Mouse (Mus musculus) stomach, embryonic 16.5 days (tissue): ENCODE results near the gene Agtrap. TPM values are rescaled to one million over a fixed set of nuclear protein-coding genes. Genes with fewer than 3 reads are reported as not detected.
"Not testable (repeated sequence)": the region's sequence is repeated elsewhere in the genome, so short reads cannot be mapped to it uniquely, and the experiment has no call there.

Experiments used
- ATAC-seq: fragments of 200-750 bp; cut with Nextera tagmentation; 2 replicates; pipeline ENCODE4 v1.8.0; 2017; ENCODE audit warnings: moderate number of reproducible peaks, moderate TSS enrichment; ENCODE audit not compliant: insufficient read depth, low FRiP score
- H3K27ac ChIP-seq: fragments of 300-500 bp; sonication (generic); 2 replicates; pipeline ENCODE4 v1.5.1; 2014; ENCODE audit warnings: low read length
- H3K27me3 ChIP-seq: fragments of 300-500 bp; sonication (generic); 2 replicates; pipeline ENCODE4 v1.6.1; 2014; ENCODE audit warnings: low read length, control low read depth, mixed read lengths; ENCODE audit not compliant: control insufficient read depth, insufficient read depth
- H3K36me3 ChIP-seq: fragments of 300-500 bp; sonication (generic); 2 replicates; pipeline ENCODE4 v1.6.1; 2014; ENCODE audit warnings: low read length; ENCODE audit not compliant: control insufficient read depth, insufficient read depth
- H3K4me1 ChIP-seq: fragments of 300-500 bp; sonication (generic); 2 replicates; pipeline ENCODE4 v1.6.1; 2014; ENCODE audit warnings: low read length, control low read depth, mixed read lengths; ENCODE audit not compliant: control insufficient read depth, insufficient read depth
- H3K4me2 ChIP-seq: fragments of 300-500 bp; sonication (generic); 2 replicates; pipeline ENCODE4 v1.6.1; 2014; ENCODE audit warnings: low read depth, low read length, mixed read lengths
- H3K4me3 ChIP-seq: fragments of 300-500 bp; sonication (generic); replicated peaks from 2 replicates; pipeline ENCODE4 v1.5.1; 2014; ENCODE audit warnings: mild to moderate bottlenecking, low read length
- H3K9ac ChIP-seq: fragments of 300-500 bp; sonication (generic); 2 replicates; pipeline ENCODE4 v1.6.1; 2014; ENCODE audit warnings: low read length
- H3K9me3 ChIP-seq: fragments of 300-500 bp; sonication (generic); replicated peaks from 2 replicates; pipeline ENCODE4 v1.6.1; 2016; ENCODE audit warnings: low read length, control low read depth; ENCODE audit not compliant: control insufficient read depth
- WGBS: fragments of 180-500 bp; shearing (Covaris S2); extraction: QIAGEN DNeasy Blood & Tissue Kit; methylation state at CpG from one replicate; pipeline ENCODE4 v1.1.7; 2014; 5-methylcytosine and 5-hydroxymethylcytosine counted together
- polyA plus RNA-seq: library from polyadenylated mRNA; unstranded; fragments of >200 nt; fragmentation: Nextera tagmentation; extraction: Ambion mirVana; gene quantifications from 2 replicates; pipeline ENCODE4 v1.2.1, GENCODE M21; 2015

The Agtrap gene
- polyA plus RNA-seq, 1 experiment from 2014 or later = 16.5 TPM

GRCm38 (mm10) chr4:148051046-148051776, 36.6 kb downstream of the Agtrap start:
- Histone ChIP-seq H3K4me3 (no peak overlapping the region), H3K4me1 (no peaks in the 10 kb centered on the region), H3K36me3 (peaks cover 25% of the 10 kb centered on the region), H3K27me3 (no peaks in the 10 kb centered on the region), H3K9ac (no peak overlapping the region), H3K4me2 (no peak overlapping the region), H3K27ac (no peak overlapping the region), H3K9me3 (no peaks in the 10 kb centered on the region)
- ATAC-seq = no peak
- WGBS = 92% methylated on average over 13 of the region's 13 CpGs

- H3K27ac ChIP-seq, H3K4me3 ChIP-seq, H3K9ac ChIP-seq, H3K9me3 ChIP-seq, H3K4me2 ChIP-seq, ATAC-seq, H3K4me1 ChIP-seq, H3K27me3 ChIP-seq: not testable (repeated sequence)
- WGBS = 78% methylated on average over 3 of the region's 3 CpGs
- peaks cover 25% of the 10 kb centered on the region for H3K36me3 ChIP-seq
Observed at GRCm38 (mm10) chr4:148050396-148050914, 37.4 kb downstream of the Agtrap start.

GRCm38 (mm10) chr4:148046450-148047031, 41.3 kb downstream of the Agtrap start:
- WGBS = 52% methylated on average over 4 of the region's 4 CpGs
- Histone ChIP-seq H3K9me3 (no peaks in the 10 kb centered on the region), H3K4me2 (no peak overlapping the region), H3K4me1 (peaks cover 17% of the 10 kb centered on the region), H3K9ac (no peak overlapping the region), H3K36me3 (peaks cover 18% of the 10 kb centered on the region), H3K27me3 (no peaks in the 10 kb centered on the region), H3K27ac (peak overlapping the region; percentile 46; the same call in 1 of the 2 replicates), H3K4me3 (no peak overlapping the region)
- 0 out of 2 replicates have a peak, but pooled peaks have one; percentile 53 for ATAC-seq

GRCm38 (mm10) chr4:148044113-148044512, 43.7 kb downstream of the Agtrap start:
- no peaks in the 10 kb centered on the region for H3K27me3 ChIP-seq
- ATAC-seq = no peak
- H3K4me3 ChIP-seq = no peak overlapping the region
- no peaks in the 10 kb centered on the region for H3K9me3 ChIP-seq
- WGBS = 93% methylated on average over 2 of the region's 2 CpGs
- H3K9ac ChIP-seq = no peak overlapping the region
- peaks cover 38% of the 10 kb centered on the region for H3K4me1 ChIP-seq
- peaks cover 14% of the 10 kb centered on the region; the same call in 1 of the 2 replicates for H3K36me3 ChIP-seq
- H3K27ac ChIP-seq = no peak overlapping the region
- H3K4me2 ChIP-seq = no peak overlapping the region

- not testable (repeated sequence) for H3K4me2 ChIP-seq, ATAC-seq, H3K27me3 ChIP-seq, H3K9ac ChIP-seq, H3K9me3 ChIP-seq, H3K27ac ChIP-seq, H3K4me3 ChIP-seq
- H3K36me3 ChIP-seq = peaks cover 10% of the 10 kb centered on the region; the same call in 1 of the 2 replicates
- 82% methylated on average over 7 of the region's 8 CpGs for WGBS
- H3K4me1 ChIP-seq = peaks cover 38% of the 10 kb centered on the region
Observed at GRCm38 (mm10) chr4:148043327-148043726, 44.5 kb downstream of the Agtrap start.

GRCm38 (mm10) chr4:148041611-148042191, 46.1 kb downstream of the Agtrap start:
- ATAC-seq = no peak
- Histone ChIP-seq H3K27me3 (no peaks in the 10 kb centered on the region), H3K4me2 (peak overlapping the region; percentile 92), H3K27ac (peak overlapping the region; percentile 91), H3K9me3 (no peaks in the 10 kb centered on the region), H3K4me3 (peak overlapping the region; percentile 57), H3K36me3 (peaks cover 7% of the 10 kb centered on the region; the same call in 1 of the 2 replicates), H3K4me1 (peaks cover 45% of the 10 kb centered on the region), H3K9ac (peak overlapping the region; percentile 71)
- 2% methylated on average over 16 of the region's 16 CpGs for WGBS

- Histone ChIP-seq H3K9ac (peak overlapping the region; percentile 71), H3K4me1 (peaks cover 45% of the 10 kb centered on the region), H3K27me3 (no peaks in the 10 kb centered on the region), H3K27ac (peak overlapping the region; percentile 91), H3K36me3 (peaks cover 9% of the 10 kb centered on the region; the same call in 1 of the 2 replicates), H3K4me3 (peak overlapping the region; percentile 57), H3K4me2 (peak overlapping the region; percentile 92), H3K9me3 (no peaks in the 10 kb centered on the region)
- ATAC-seq = peak; percentile 48; the same call in 1 of the 2 replicates
- under 1% methylated on average over 19 of the region's 19 CpGs for WGBS
Observed at GRCm38 (mm10) chr4:148040933-148041610, 46.8 kb downstream of the Agtrap start.

GRCm38 (mm10) chr4:148040029-148040830, 47.6 kb downstream of the Agtrap start:
- Histone ChIP-seq H3K4me1 (peaks cover 42% of the 10 kb centered on the region), H3K36me3 (peaks cover 9% of the 10 kb centered on the region; the same call in 1 of the 2 replicates), H3K27me3 (no peaks in the 10 kb centered on the region), H3K9ac (peak overlapping the region; percentile 77), H3K4me2 (peak overlapping the region; percentile 92), H3K4me3 (peak overlapping the region; percentile 75), H3K27ac (peak overlapping the region; percentile 91), H3K9me3 (no peaks in the 10 kb centered on the region)
- ATAC-seq = no peak
- 63% methylated on average over 15 of the region's 15 CpGs for WGBS
